Mouse (Mus musculus): Measurements from ENCODE around the gene Rassf1.

Rassf1 gene

GRCm38 (mm10) chr9:107551117-107551889 lies at the start of gene Rassf1:
Gene Rassf1 (plus strand): TSS chr9:107551555.
- peak; percentile 60 for DNase-seq (ENCODE audit: inconsistent ontology term)

GRCm38 (mm10) chr9:107502131-107502846 lies 49.1 kb upstream of the Rassf1 start:
- DNase-seq (ENCODE audit: inconsistent ontology term), result no peak

- no peak for DNase-seq (ENCODE audit: inconsistent ontology term)
Observed at GRCm38 (mm10) chr9:107504662-107505537, 46.5 kb upstream of the Rassf1 start.

GRCm38 (mm10) chr9:107508266-107508665 lies 43.1 kb upstream of the Rassf1 start:
- DNase-seq (ENCODE audit: inconsistent ontology term), result no peak

GRCm38 (mm10) chr9:107510384-107511100 lies 40.8 kb upstream of the Rassf1 start:
- no peak for DNase-seq (ENCODE audit: inconsistent ontology term)

GRCm38 (mm10) chr9:107511436-107511835 lies 39.9 kb upstream of the Rassf1 start:
- peak; percentile 68 for DNase-seq (ENCODE audit: inconsistent ontology term)

GRCm38 (mm10) chr9:107512326-107512725 lies 39.0 kb upstream of the Rassf1 start:
- no peak for DNase-seq (ENCODE audit: inconsistent ontology term)

- DNase-seq (ENCODE audit: inconsistent ontology term), result peak; percentile 73
Observed at GRCm38 (mm10) chr9:107514303-107514955, 36.9 kb upstream of the Rassf1 start.

GRCm38 (mm10) chr9:107520331-107520730 lies 31.0 kb upstream of the Rassf1 start:
- no peak for DNase-seq (ENCODE audit: inconsistent ontology term)

- DNase-seq (ENCODE audit: inconsistent ontology term), result no peak
Observed at GRCm38 (mm10) chr9:107521190-107521589, 30.2 kb upstream of the Rassf1 start.

- DNase-seq (ENCODE audit: inconsistent ontology term), result peak; percentile 30
Observed at GRCm38 (mm10) chr9:107521711-107522399, 29.5 kb upstream of the Rassf1 start.

GRCm38 (mm10) chr9:107522400-107522711 lies 29.0 kb upstream of the Rassf1 start:
- DNase-seq (ENCODE audit: inconsistent ontology term), result no peak

GRCm38 (mm10) chr9:107526198-107527026 lies 24.9 kb upstream of the Rassf1 start:
- DNase-seq (ENCODE audit: inconsistent ontology term), result peak; percentile 71

- DNase-seq (ENCODE audit: inconsistent ontology term), result peak; percentile 96
Observed at GRCm38 (mm10) chr9:107533791-107534407, 17.5 kb upstream of the Rassf1 start, which contains the start of gene Tmem115. Gene Tmem115 (plus strand): TSS chr9:107533945.

- DNase-seq (ENCODE audit: inconsistent ontology term), result peak; percentile 46
Observed at GRCm38 (mm10) chr9:107534408-107535202, 16.8 kb upstream of the Rassf1 start.

- no peak for DNase-seq (ENCODE audit: inconsistent ontology term)
Observed at GRCm38 (mm10) chr9:107538231-107538630, 13.1 kb upstream of the Rassf1 start.

GRCm38 (mm10) chr9:107538711-107539110 lies 12.6 kb upstream of the Rassf1 start:
- no peak for DNase-seq (ENCODE audit: inconsistent ontology term)

GRCm38 (mm10) chr9:107539940-107540339 lies 11.4 kb upstream of the Rassf1 start:
- no peak for DNase-seq (ENCODE audit: inconsistent ontology term)

Data from Muller cell, postnatal 12 days (primary cell).